Mouse (Mus musculus) adrenal gland, postnatal 25 days (tissue): ENCODE data around the gene Casq2. TPM values are rescaled to one million over a fixed set of nuclear protein-coding genes. Genes with fewer than 3 reads are reported as not detected.

ENCODE experiments used
- DNase-seq: peaks from one replicate; pipeline ENCODE4 v3.0.0; 2021; ENCODE audit warnings: mixed read lengths
- total RNA-seq: library from RNA; stranded (reverse); gene quantifications from 2 replicates; pipeline ENCODE4 v1.2.3, GENCODE M21; 2021

The Casq2 gene
- total RNA-seq, 1 experiment from 2014 or later: 0.46 TPM

GRCm38 (mm10) chr3:102081862-102082261 is 4.4 kb upstream of the Casq2 start:
- peak; percentile 52 for DNase-seq

DNA sequence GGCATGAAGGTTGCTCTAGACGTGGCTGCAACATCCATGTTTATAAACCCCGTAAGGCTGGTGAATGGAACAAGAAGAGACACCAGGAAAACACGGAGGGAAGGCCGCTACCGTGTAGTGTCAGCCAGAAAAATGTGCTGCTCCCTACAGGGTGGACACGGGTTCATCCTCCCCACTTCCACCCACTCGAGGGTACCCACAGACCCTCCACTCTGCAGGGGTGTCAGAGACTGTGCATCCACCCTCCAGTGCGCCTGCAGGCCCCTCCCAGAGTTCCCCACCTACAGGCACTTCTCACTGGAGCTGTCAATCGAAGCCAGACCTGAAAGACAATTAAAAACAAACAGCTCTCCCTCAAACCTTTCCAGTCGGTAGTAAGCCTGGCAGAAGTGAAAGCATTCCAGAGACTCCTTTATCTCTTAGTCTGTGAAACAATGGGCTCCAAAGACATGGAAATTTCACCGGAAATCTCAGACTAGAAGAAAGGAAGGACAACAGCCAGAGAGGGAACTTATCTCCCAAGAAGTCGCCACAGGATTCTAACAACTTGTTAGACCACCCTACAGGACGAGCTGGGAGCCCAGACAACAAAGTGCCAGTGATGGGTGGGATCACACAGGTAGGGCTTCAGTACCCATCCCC is 2.5 kb upstream of the Casq2 start:
- no peak for DNase-seq

- no peak for DNase-seq
Observed at GRCm38 (mm10) chr3:102084833-102085491, 1.3 kb upstream of the Casq2 start.

GRCm38 (mm10) chr3:102085719-102086118 is 496 bp upstream of the Casq2 start:
- DNase-seq: peak; percentile 64

DNA sequence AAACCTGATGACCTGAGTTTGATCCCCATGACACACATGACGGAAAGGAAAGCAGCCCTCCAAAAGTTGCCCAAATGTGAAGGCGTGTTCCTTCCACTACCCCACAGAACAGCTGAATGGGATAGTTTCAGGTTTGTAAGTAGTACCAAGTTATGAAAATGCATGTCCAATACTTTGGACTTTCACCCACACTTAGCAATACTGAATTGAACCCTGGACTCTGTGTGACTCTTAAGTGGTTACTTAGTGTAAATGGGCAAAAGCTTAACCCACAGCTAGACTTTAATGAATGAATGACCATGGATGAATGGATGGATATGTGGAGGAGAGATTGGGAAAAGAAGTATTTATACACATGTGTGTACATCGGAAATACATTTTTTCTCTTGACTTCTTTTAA is 8.6 kb downstream of the Casq2 start:
- no peak for DNase-seq

DNA sequence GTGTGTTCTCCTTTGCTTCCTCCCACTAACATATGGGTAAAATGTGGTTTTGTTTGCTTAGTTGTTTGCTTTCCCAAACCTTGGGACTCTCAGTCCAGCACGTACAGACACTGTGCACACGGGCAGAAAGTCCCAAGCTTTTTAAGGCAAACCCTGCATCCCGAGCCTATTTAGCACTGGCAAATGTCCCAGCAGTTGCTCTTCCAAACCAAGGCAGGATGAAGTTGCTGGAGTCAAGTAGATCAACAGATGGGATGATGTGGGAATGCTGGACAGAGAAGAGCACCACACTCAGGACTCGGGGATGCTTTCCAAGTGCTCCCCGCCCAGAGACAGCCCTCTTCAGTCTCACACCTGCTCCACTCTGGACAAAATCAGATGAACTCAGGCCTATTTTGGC is 9.2 kb downstream of the Casq2 start:
- DNase-seq: no peak

DNA sequence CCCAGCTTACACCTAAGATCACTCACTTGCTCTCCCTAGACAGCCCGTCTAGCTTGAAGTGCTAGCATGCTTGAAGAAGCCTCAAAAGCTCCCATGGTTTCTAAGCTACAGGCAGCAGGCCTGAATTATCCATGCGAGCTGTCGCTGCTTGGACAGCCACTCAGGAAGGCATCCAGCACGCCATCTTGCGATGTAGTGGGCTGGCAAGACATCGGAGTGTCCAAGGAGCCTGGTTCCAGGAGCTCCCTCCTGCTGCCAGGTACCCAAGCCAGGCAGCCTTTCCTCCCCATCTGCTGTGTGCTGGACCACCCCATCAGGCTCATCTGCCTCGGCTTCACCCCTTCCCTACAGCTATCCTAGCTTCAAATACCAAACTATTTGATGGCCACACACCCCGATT is 10.2 kb downstream of the Casq2 start:
- no peak for DNase-seq

GRCm38 (mm10) chr3:102096976-102097375 is 10.8 kb downstream of the Casq2 start:
- peak; percentile 15 for DNase-seq

DNA sequence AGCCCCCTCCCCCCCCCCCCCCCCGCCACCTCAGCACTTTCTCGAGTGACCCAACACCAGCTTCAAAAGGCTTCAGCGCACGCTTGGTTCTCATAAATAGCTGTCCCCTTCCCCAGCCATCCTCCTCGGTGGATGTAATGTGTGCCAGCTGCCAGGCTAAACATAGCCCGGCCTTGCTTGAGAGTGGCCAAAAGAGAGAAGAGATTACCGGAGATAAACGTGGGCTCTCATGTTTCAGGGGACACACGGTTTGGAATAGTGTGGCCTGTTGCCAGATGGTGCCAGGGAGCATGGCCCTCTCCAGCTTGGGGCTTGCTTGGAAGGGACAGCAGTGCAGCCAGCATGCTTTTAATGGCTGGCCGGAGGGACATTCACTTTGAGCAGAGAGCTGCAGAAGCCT is 13.0 kb downstream of the Casq2 start:
- no peak for DNase-seq

DNA sequence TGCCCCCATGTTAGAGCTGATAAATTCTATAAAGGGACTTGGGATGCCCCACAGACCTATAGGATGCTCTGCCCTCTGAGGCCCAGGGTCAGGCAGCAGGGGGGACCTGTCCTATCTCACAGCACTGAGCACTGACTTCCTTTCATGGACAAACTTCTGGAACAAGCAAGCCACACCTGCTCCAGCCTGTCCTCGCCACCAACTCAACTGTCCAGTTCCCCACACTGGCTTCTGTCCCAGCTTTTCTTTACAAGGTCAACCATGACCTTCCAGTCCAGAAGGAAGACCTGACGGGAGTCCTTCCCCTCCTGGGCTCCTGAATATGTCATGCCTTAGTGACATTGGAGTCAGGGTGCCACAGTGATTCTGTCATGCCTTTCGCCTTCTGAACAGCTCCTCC is 13.6 kb downstream of the Casq2 start:
- no peak for DNase-seq

GRCm38 (mm10) chr3:102101445-102101844 is 15.2 kb downstream of the Casq2 start:
- DNase-seq: no peak

GRCm38 (mm10) chr3:102103811-102104565 is 17.8 kb downstream of the Casq2 start:
- no peak for DNase-seq

GRCm38 (mm10) chr3:102108201-102108600 is 22.0 kb downstream of the Casq2 start:
- DNase-seq: no peak

DNA sequence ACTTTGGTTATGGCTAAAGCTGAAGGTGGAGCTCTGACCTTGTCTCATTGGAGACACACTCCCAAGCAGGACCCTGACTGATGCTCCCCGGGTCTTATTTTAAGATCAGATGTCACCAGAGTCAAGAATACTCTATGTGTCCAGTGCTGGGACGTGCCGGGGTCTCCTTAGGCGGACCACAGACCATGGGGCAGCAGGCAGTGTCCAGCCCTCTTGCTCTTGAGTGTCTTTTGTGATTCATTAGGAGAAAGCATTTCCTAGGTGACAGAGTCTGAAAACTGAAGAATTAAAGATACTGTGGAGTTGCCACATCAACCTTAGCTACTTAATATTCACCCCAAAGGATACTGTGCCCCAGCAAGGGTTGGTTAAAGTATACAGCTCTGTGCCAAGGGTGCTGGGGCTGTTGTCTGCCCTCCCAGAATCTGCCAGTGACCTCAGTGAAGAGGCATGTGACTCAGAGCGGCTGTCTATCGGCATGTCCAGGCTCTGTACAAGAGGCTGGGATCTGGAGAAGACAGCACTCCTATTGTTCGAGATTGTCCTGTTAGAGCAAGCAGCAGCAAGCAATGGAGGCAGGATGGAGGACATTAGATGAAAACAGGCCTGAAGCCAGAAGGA is 25.9 kb downstream of the Casq2 start:
- no peak for DNase-seq

DNA sequence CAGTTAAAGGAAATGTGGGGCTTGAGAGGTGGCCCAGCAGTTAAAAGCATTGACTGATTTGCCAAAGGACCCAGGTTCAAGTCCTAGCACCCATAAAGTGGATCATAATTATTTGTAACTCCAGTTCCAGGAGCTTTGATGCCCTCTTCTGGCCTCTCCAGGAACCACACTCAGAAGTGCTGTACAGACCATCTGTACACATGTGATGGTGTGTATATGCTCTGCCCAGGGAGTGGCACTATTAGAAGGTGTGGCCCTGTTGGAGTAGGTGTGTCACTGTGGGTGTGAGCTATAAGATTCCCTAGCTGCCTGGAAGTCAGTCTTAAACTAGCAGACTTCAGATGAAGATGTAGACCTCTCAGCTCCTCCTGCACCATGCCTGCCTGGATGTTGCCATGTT is 34.7 kb downstream of the Casq2 start:
- no peak for DNase-seq

GRCm38 (mm10) chr3:102122046-102122445 is 35.8 kb downstream of the Casq2 start:
- DNase-seq: no peak

- no peak for DNase-seq
Observed at GRCm38 (mm10) chr3:102123654-102124053, 37.4 kb downstream of the Casq2 start.

- no peak for DNase-seq
Observed at GRCm38 (mm10) chr3:102125546-102125945, 39.3 kb downstream of the Casq2 start.

- no peak for DNase-seq
Observed at GRCm38 (mm10) chr3:102127114-102127513, 40.9 kb downstream of the Casq2 start.

- DNase-seq: no peak
Observed at GRCm38 (mm10) chr3:102128242-102128641, 42.0 kb downstream of the Casq2 start.

GRCm38 (mm10) chr3:102130478-102130877 is 44.3 kb downstream of the Casq2 start:
- DNase-seq: peak; percentile 25

DNA sequence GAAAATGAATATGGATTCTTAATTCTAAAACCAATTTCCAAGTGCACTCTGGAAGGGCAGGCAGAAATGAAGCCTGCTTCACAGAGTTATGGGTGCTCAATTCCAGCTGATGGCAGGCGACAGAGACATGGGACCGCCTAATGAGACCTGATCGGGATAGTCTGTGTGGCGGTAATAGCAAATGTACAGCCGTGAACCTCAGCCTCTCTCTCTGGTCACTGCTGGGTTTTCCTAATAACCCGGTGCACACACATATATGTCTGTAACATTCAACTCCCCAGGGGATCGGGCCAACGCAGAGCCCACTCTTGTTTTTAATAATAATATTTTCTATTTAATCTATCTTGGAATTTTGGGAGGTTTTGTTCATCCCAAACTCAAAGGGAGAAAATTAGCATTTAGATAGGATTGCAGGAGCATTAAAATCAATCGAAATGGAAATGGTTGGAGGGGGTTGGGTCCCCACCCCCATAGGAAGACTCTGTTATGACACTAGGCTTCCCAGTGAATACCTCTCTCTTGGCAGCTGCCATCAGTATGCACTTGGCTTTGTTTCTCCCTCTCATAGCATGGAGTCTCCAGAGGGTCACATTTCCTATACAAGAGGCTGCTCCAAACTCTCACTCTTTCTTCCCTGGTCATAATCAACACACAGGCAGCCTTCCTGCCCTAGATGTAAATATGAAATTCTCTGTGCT is 45.6 kb downstream of the Casq2 start:
- DNase-seq: no peak
